Mouse (Mus musculus) liver, embryonic 16.5 days (tissue): ENCODE measurements around the gene Trim9. TPM values are rescaled to one million over a fixed set of nuclear protein-coding genes. Genes with fewer than 3 reads are reported as not detected.

Experiments used
- ATAC-seq: fragments of 200-750 bp; cut with Nextera tagmentation; 2 replicates; pipeline ENCODE4 v1.8.0; 2017; ENCODE audit warnings: low read depth, mild to moderate bottlenecking, moderate number of reproducible peaks, moderate library complexity
- H3K27ac ChIP-seq: fragments of 300-500 bp; sonication (generic); 2 replicates; pipeline ENCODE4 v1.5.1; 2014; ENCODE audit warnings: mild to moderate bottlenecking, low read length
- H3K27me3 ChIP-seq: fragments of 300-500 bp; sonication (generic); 2 replicates; pipeline ENCODE4 v1.6.1; 2014; ENCODE audit warnings: low read depth, low read length, mixed read lengths; ENCODE audit not compliant: control insufficient read depth, insufficient read depth
- H3K36me3 ChIP-seq: fragments of 300-500 bp; sonication (generic); 2 replicates; pipeline ENCODE4 v1.6.1; 2014; ENCODE audit warnings: mild to moderate bottlenecking; ENCODE audit not compliant: control insufficient read depth, insufficient read depth
- H3K4me1 ChIP-seq: fragments of 300-500 bp; sonication (generic); 2 replicates; pipeline ENCODE4 v1.6.1; 2014; ENCODE audit warnings: low read depth, low read length, mixed read lengths; ENCODE audit not compliant: control insufficient read depth
- H3K4me2 ChIP-seq: fragments of 300-500 bp; sonication (generic); 2 replicates; pipeline ENCODE4 v1.6.1; 2014; ENCODE audit warnings: low read depth, low read length, mixed read lengths
- H3K4me3 ChIP-seq: fragments of 300-500 bp; sonication (generic); 2 replicates; pipeline ENCODE4 v1.5.1; 2014; ENCODE audit warnings: low read depth, mild to moderate bottlenecking, low read length
- H3K9ac ChIP-seq: fragments of 300-500 bp; sonication (generic); 2 replicates; pipeline ENCODE4 v1.6.1; 2014; ENCODE audit warnings: low read depth, low read length
- H3K9me3 ChIP-seq: fragments of 300-500 bp; sonication (generic); replicated peaks from 2 replicates; pipeline ENCODE4 v1.6.1; 2016; ENCODE audit warnings: low read length; ENCODE audit not compliant: control insufficient read depth
- WGBS: fragments of 180-500 bp; shearing (Covaris S2); extraction: QIAGEN DNeasy Blood & Tissue Kit; methylation state at CpG from one replicate; pipeline ENCODE4 v1.1.7; 2014; ENCODE audit not compliant: insufficient replicate concordance; 5-methylcytosine and 5-hydroxymethylcytosine counted together
- polyA plus RNA-seq: library from polyadenylated mRNA; unstranded; fragments of >200 nt; fragmentation: Nextera tagmentation; extraction: Ambion mirVana; gene quantifications from 2 replicates; pipeline ENCODE4 v1.2.1, GENCODE M21; 2015

The Trim9 gene
- polyA plus RNA-seq, 1 experiment from 2014 or later = 0.11 TPM

DNA sequence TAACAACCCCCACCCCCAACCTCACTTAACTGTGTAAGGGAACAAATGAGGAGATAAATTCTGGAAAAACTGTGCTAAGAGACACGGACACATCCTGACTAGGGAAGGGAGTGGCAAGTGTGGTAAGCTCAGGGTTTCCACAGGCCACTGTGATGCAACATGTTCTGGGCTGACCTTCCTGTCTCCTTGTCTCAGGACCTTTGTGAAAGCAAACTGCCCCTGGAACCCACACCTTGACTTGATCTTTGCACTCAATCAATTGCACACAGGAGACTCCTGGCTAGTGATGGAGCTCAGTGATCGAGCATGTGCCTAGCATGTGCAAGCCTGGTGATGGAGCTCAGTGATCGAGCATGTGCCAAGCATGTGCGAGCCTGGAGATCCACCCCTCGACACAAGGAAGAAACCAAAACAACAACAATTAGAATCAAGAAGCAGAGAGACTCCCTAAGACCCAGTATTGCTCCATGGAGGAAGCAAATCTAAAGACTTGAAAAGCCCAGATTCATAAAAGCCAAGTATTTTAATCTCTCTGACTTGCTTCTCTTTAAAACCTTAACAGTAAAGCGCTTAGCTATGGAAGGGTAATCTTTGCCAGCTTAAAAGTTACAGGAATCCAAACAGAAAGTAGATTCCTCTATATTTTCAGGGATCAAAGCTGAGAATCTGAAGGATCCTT is 113.6 kb downstream of the Trim9 start:
- peak; percentile 59 for ATAC-seq
- no peaks in the 10 kb centered on the region for H3K27me3 ChIP-seq
- no peak overlapping the region for H3K4me3 ChIP-seq
- 0 out of 2 replicates have a peak overlapping the region, but pooled peaks have one; percentile 21 for H3K4me2 ChIP-seq
- H3K9me3 ChIP-seq = no peaks in the 10 kb centered on the region
- H3K36me3 ChIP-seq = no peaks in the 10 kb centered on the region
- peaks cover 44% of the 10 kb centered on the region for H3K4me1 ChIP-seq
- 60% methylated on average over 6 of the region's 6 CpGs for WGBS
- H3K9ac ChIP-seq = no peak overlapping the region
- H3K27ac ChIP-seq = peak overlapping the region; percentile 71

DNA sequence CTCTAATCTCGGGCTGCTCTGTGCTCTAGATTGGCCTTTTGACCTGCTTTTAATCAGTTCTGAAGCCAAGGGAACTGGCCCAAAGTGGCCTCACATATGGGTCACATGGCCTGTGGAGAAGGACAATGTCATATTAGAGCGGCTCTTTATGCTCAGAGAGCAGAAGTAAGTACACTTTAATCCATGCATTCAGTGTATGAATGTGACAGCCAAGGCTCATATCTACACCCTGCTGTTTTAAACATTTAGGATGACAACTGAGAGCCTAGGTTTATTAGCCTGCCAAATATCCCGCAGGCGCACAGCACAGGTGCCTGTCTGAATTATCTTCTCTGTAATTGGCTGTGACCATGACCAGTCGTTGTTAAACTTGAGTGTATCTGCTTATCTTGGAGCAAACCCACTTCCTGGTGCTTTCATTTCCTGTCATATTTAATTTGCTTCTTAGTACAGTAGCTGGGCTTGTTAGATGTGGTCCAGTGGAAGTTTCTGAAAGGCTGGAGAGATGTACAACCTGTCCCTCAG is 115.3 kb downstream of the Trim9 start:
- no peaks in the 10 kb centered on the region for H3K9me3 ChIP-seq
- H3K27ac ChIP-seq = peak overlapping the region; percentile 46; the same call in 1 of the 2 replicates
- peak overlapping the region; percentile 25; the same call in 1 of the 2 replicates for H3K4me2 ChIP-seq
- WGBS = 17% methylated on average over 5 of the region's 5 CpGs
- no peaks in the 10 kb centered on the region for H3K36me3 ChIP-seq
- no peaks in the 10 kb centered on the region for H3K27me3 ChIP-seq
- no peak for ATAC-seq
- H3K4me1 ChIP-seq = peaks cover 55% of the 10 kb centered on the region
- no peak overlapping the region for H3K4me3 ChIP-seq
- H3K9ac ChIP-seq = no peak overlapping the region

DNA sequence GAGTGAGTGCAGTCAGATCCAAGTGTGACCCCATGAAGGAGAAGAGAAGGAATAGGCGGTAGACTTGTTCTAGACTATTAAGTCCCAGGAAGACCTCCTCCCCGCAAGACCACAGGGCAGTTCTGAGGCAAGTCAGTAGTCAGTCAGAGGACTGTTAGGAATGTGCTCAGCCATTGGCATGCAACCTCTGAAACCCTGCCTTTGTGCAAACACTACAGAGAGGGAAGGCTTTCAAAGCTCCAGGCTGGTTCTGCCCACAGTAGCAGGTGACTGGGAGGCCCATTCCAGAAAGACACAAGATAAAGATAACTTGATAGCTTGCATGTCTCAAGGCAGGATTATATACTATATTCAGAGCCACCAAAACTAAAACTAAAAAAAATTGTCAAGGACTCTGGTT is 116.1 kb downstream of the Trim9 start, which contains the start of gene Pygl:
Gene Pygl (minus strand): TSS at position 195 of the 400 bp plus-strand sequence.
- H3K4me1 ChIP-seq = peaks cover 61% of the 10 kb centered on the region
- 60% methylated on average over 2 of the region's 2 CpGs for WGBS
- peak within 1 kb of the TSS; percentile 61 for H3K27ac ChIP-seq
- peak within 1 kb of the TSS; percentile 25; the same call in 1 of the 2 replicates for H3K4me2 ChIP-seq
- no peaks in the 10 kb centered on the region for H3K36me3 ChIP-seq
- ATAC-seq = no peak
- H3K9me3 ChIP-seq = no peaks in the 10 kb centered on the region
- H3K27me3 ChIP-seq = no peaks in the 10 kb centered on the region
- no peak within 1 kb of the TSS for H3K9ac ChIP-seq
- no peak within 1 kb of the TSS for H3K4me3 ChIP-seq

DNA sequence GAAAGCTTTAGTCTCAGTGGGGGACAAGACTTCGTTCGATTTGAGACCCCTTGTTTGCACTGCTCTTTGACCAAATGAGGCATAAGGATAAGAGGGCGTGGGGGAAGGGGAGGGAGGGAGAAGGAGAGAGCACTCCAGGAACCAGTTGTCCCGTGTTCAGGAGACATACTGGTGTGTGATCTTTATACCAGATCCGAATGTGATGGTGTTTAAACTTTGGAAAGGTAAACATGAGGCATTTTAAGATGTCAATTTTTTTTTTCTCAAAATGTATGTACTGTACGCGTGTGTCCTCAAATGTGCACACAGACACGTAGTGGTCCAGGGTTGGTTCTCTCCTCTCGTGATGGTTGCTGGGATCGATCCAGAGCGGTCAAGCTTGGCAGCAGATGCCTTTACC is 119.3 kb downstream of the Trim9 start:
- Histone ChIP-seq H3K4me1 (peaks cover 62% of the 10 kb centered on the region), H3K36me3 (no peaks in the 10 kb centered on the region), H3K9ac (peak overlapping the region; percentile 73), H3K27me3 (no peaks in the 10 kb centered on the region), H3K4me2 (peak overlapping the region; percentile 94), H3K27ac (peak overlapping the region; percentile 93), H3K4me3 (peak overlapping the region; percentile 79), H3K9me3 (no peaks in the 10 kb centered on the region)
- WGBS = 53% methylated on average over 11 of the region's 11 CpGs
- ATAC-seq = no peak; the same call in 1 of the 2 replicates

DNA sequence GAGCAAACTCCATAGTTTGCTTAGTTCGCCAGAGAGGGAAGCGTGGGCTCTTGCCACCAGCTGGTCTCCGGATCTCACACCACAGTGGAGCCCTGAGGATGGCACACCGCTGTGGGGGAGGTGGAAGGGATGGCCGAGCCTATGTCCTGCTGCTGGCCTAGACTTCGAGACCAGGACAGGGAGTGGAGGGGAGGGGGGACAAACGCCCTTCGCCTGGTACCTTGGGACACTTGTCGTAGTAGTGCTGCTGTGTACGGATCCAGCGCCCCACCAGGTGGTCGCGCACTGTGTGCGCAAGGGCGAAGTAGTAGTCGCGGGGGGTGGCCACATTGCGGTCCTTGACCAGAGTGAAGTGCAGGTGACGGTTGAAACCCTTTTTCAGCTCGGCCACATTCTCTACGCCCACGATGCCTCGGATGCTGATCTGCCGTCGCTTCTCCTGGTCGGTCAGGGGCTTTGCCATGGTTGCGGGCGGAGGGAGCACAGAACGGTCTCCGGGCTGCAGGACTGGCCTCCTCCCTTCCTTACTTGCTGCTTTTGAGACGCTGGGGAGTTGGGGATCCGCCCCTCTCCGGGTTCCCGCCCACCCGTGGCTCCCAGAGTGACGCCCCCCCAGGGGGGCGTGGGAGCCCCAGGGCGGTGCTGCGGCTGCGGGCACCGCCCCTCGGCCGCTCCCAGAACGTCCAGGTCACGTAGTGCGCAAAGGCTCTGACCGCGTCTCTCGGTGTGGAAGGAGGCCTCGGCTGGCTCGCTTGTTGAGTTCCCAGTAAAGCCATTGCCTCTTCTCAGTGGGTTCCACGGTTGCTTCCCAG is 120.1 kb downstream of the Trim9 start:
- no peaks in the 10 kb centered on the region for H3K36me3 ChIP-seq
- H3K4me1 ChIP-seq = peaks cover 57% of the 10 kb centered on the region
- H3K9me3 ChIP-seq = no peaks in the 10 kb centered on the region
- H3K4me2 ChIP-seq = peak overlapping the region; percentile 94
- H3K27ac ChIP-seq = peak overlapping the region; percentile 93
- peak; percentile 96 for ATAC-seq
- peak overlapping the region; percentile 87 for H3K9ac ChIP-seq
- under 1% methylated on average over 51 of the region's 52 CpGs for WGBS
- H3K4me3 ChIP-seq = peak overlapping the region; percentile 79
- no peaks in the 10 kb centered on the region for H3K27me3 ChIP-seq

DNA sequence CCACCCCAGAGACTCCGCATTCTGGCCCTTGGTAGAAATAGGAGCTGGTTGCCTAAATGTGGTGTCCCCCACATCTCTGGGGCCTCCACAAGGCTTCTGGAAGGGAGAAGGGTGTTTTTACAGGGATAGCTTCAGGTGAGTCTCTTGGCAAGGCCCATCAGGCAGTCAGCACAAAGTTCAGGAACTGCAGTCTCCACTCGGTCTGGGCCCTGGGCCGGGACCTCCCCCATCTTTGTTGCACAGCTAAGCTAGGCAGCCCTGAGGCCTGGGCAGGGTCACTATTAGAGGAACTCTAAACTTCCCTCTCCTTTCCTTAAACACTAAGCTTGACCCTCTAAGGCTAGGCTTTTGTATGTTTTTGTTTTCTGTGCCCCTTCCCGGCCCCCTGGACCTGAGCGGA is 120.8 kb downstream of the Trim9 start:
- Histone ChIP-seq H3K9me3 (no peaks in the 10 kb centered on the region), H3K4me2 (peak overlapping the region; percentile 94), H3K4me3 (peak overlapping the region; percentile 79), H3K4me1 (peaks cover 50% of the 10 kb centered on the region), H3K27me3 (no peaks in the 10 kb centered on the region), H3K36me3 (no peaks in the 10 kb centered on the region), H3K9ac (peak overlapping the region; percentile 87), H3K27ac (peak overlapping the region; percentile 82)
- WGBS = 15% methylated on average over 5 of the region's 5 CpGs
- no peak for ATAC-seq

DNA sequence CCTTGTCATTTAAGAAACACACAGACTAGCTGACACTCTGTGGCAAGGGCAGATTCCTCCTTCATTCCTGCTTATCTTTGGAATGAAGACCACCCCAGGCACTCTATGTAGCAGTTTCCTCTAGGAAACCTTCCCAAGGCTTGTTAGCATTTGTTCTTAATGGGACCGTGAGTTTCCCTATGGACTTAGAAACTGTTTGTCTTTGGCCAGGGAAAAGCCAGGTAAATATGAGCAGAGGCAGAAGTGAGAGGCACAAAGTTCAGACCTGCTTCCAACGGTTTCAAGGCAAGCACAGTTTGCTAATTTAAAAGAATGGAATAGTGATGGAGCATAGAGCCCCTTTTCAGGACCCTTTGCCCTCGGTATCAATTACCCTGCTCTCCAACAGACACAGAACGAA is 124.1 kb downstream of the Trim9 start:
- Histone ChIP-seq H3K27me3 (no peaks in the 10 kb centered on the region), H3K36me3 (no peaks in the 10 kb centered on the region), H3K4me1 (peaks cover 27% of the 10 kb centered on the region), H3K4me3 (0 out of 2 replicates have a peak overlapping the region, but pooled peaks have one; percentile 6), H3K9ac (no peak overlapping the region), H3K9me3 (no peaks in the 10 kb centered on the region), H3K27ac (peak overlapping the region; percentile 46), H3K4me2 (peak overlapping the region; percentile 40; the same call in 1 of the 2 replicates)
- ATAC-seq = no peak
- 67% methylated on average over 4 of the region's 4 CpGs for WGBS

DNA sequence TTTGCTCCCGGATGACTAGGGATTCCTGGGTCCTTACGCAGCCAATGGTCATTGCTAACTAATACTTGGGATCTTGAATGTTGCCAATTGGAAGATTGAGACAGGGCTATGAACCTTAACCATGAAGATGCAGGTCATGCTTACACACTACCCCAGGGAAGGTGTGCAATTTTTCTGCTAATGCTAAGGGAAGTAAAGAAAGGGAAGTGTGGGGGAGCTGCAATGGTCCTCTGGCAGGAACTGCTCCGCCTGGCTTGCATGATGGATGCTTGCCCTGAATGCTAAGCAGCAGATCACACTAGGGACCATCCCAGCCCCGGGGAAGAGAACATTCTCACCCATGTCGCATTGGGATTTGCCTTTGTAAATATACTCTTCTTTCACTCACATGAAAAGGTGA is 126.0 kb downstream of the Trim9 start:
- H3K9ac ChIP-seq = no peak overlapping the region

More for the DNA sequence above, 126.0 kb downstream of the Trim9 start:
- Histone ChIP-seq H3K9me3 (no peaks in the 10 kb centered on the region), H3K4me2 (no peak overlapping the region), H3K27me3 (no peaks in the 10 kb centered on the region), H3K36me3 (peaks cover 4% of the 10 kb centered on the region), H3K4me1 (peaks cover 16% of the 10 kb centered on the region), H3K4me3 (no peak overlapping the region), H3K27ac (no peak overlapping the region)
- 60% methylated on average over 5 of the region's 5 CpGs for WGBS
- no peak for ATAC-seq
